ENCODE assay signal across 12 mouse cellular contexts in genomic region chr2:61176807-61177206, GRCm38 (mm10).
DNase-seq lines count a peak whose midpoint lies in the region; ATAC-seq and TF ChIP-seq lines count a peak whose summit lies in the region.
"Had no signal": no experiment of that assay in that cellular context is flagged by ENCODE, and none has a peak within 500 bp of the region (broad histone marks: within the 10 kb centered on the region; RNA-seq: fewer than 3 reads in every experiment).

No protein-coding gene starts in this region.

- H3K4me3 ChIP-seq in gastrocnemius, adult 2 months, result no peak overlapping the region
- H3K4me3 ChIP-seq: limb, embryonic 10.5 days had no signal

- no peak overlapping the region for H3K27ac ChIP-seq in gastrocnemius, adult 2 months
- H3K27ac ChIP-seq: limb, embryonic 10.5 days had no signal

- intact Hi-C loops in gastrocnemius, adult 2 months (cut with DNase I), result no loop called here

- TF ChIP-seq CTCF in gastrocnemius, adult 2 months (IDR thresholded peaks at IDR 0.05), result no peak

- no peak for ATAC-seq in megakaryocyte, adult 5-6 weeks (ENCODE audit: poor library complexity, severe bottlenecking)

- peak; percentile 16 for DNase-seq in gastrocnemius, adult 2 months
- no peak for DNase-seq in gastrocnemius, postnatal 25 days
- DNase-seq in ES-CJ7 (ENCODE audit: low read depth, low spot score), result peak; percentile 81
- peak; percentile 86 for DNase-seq in embryo, embryonic 9.5 days (ENCODE audit: extremely low spot score)
- DNase-seq in kidney, postnatal 36 days, result peak; percentile 46 to 70
- DNase-seq in frontal cortex, postnatal 36 days (ENCODE audit: low spot score in 2 of 2), result no peak
- no peak for DNase-seq in thymus, postnatal 25 days
- DNase-seq: cerebellum, postnatal 10 days; retina, postnatal 1 day; thymus, adult 18-20 months had no signal

Comparison
In these comparisons a context has a peak if more than half of its experiments do, and no peak if none do; other contexts are left out.
1. DNase-seq: peak in gastrocnemius, adult 2 months (single experiment), ES-CJ7 (single experiment), embryo, embryonic 9.5 days (single experiment) and kidney, postnatal 36 days (2 of 2); none in gastrocnemius, postnatal 25 days (single experiment), frontal cortex, postnatal 36 days (0 of 2) and thymus, postnatal 25 days (single experiment).